Mouse (Mus musculus) testis, adult 2 months (tissue): ENCODE data around the gene Pts.

ENCODE experiments used
- CTCF ChIP-seq: fragments of 200-500 bp; IDR thresholded peaks from 2 replicates; pipeline ENCODE4 v1.5.1; 2012; ENCODE audit warnings: low read depth, mild to moderate bottlenecking, inconsistent platforms, low read length, moderate library complexity; ENCODE audit not compliant: control insufficient read depth, insufficient read depth, insufficient replicate concordance
- POLR2A ChIP-seq: fragments of 200-500 bp; IDR thresholded peaks from 2 replicates; pipeline ENCODE4 v1.6.1; 2012; ENCODE audit warnings: low read depth, mild to moderate bottlenecking, inconsistent platforms, low read length, moderate library complexity; ENCODE audit not compliant: control insufficient read depth

DNA sequence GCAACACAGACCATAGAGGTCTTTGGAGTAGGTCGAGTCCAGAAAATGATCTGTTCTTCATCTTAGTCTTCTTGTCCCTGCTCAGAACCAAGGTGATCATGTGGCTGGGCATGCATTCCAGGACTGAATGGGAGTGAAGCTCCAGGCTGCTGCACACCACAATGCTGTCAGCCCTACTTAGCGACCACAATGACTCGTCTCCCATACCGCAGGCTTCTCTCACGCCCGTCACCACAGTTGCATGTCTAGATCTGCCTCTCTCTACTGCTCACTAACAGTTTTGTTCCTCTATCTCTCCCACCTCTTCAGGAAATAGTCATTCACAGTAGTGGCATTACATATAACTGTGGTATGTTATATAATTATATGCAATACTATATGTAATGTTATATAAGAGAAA, 7.8 kb downstream of the Pts start:
- no peak for TF ChIP-seq POLR2A
- no peak for TF ChIP-seq CTCF
